Mouse (Mus musculus) kidney, adult 11 months (tissue): ENCODE measurements around the gene Evx2.

ENCODE experiments used
- DNase-seq: peaks from one replicate; pipeline ENCODE4 v3.0.0; 2022

The Evx2 gene

DNA sequence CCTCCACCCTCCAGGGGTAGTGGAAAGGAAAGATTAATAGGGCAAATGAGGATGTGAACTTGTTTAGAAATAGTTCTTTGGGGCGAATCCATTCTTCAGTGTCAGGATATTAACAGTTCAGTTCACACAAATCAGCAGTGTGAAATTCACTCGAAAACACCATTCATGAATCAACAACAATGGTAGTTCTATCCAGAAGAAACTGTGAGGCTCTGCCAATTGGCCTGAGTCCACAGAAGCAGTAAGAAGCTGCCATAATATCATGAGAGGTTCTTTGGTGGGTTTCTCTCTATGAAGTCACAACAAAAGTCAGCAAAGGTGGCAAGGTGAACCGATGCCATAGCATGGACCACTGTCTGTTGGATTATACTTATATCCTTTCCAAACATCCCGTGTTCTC lies 48.0 kb downstream of the Evx2 start:
- no peak for DNase-seq

DNA sequence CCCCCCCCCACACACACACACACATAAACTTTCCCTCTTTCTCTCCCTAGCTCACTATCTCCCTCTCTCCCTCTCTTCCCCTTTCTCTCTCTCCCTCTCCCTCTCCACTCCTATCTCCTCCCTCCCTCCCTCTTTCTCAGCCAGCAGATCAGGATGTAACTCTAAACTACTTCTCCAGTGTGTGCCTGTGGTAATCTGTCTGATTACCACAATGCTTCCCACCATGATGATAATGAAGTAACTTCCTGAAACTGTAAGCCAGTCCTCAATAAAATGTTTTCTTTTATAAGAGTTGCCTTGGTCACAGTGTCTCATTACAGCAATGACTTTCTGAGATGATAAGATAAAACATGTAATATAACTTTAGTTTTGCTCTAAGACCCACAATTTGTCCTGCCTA lies 50.0 kb downstream of the Evx2 start:
- DNase-seq, result no peak

- no peak for DNase-seq
Measured at GRCm38 (mm10) chr2:74606087-74606760, 53.1 kb downstream of the Evx2 start.

GRCm38 (mm10) chr2:74604011-74604410 lies 55.3 kb downstream of the Evx2 start:
- no peak for DNase-seq
